Mouse (Mus musculus) G1E (cell line): ENCODE data around the gene Shb.

ENCODE experiments used
- CTCF ChIP-seq: IDR thresholded peaks from 2 replicates; pipeline ENCODE4 v1.5.1; 2012; ENCODE audit warnings: low read depth, low read length, inconsistent platforms, mixed read lengths
- GATA1 ChIP-seq: IDR thresholded peaks from 2 replicates; pipeline ENCODE4 v1.6.1; 2012; ENCODE audit warnings: borderline replicate concordance, low read length, inconsistent platforms, mixed read lengths
- TAL1 ChIP-seq: conservative IDR thresholded peaks from 2 replicates; pipeline ENCODE4 v1.6.1; 2012; ENCODE audit warnings: low read depth, low read length, inconsistent platforms, mixed read lengths

DNA sequence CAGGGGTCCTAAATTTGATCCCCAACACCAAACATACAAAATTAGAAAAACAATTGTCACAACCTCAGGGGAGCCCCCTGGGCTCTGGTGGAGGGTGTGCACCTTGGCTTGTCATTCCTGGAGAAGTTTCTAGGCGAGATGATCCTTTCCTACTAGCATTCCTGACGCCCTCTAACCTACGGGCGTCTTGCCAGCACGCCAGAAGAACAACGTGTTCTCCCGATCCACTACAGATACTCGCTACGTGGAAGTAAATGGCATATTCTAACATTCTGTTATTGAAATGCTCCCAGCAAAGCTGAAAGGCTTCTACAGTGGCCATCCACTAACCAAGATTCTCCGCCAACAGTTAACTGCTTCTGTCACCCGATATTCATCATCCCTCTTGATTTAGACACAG lies 139.7 kb downstream of the Shb start:
- TF ChIP-seq CTCF, result no peak
- TF ChIP-seq GATA1, result no peak
- TF ChIP-seq TAL1, result no peak
